8 mouse cellular contexts compared by ENCODE assay signal in genomic region chr11:102040138-102040524, GRCm38 (mm10). TPM values are rescaled to one million over a fixed set of nuclear protein-coding genes. Genes with fewer than 3 reads are reported as not detected.
DNase-seq lines count a peak whose midpoint lies in the region; ATAC-seq and TF ChIP-seq lines count a peak whose summit lies in the region.

No protein-coding gene starts in this region.

- no peak overlapping the region for H3K9ac ChIP-seq in limb, embryonic 14.5 days (ENCODE audit: low read depth, low read length, severe bottlenecking)
- H3K9ac ChIP-seq in stomach, embryonic 14.5 days (replicated peaks; ENCODE audit: low read depth, low read length) = no peak overlapping the region

- no peaks in the 10 kb centered on the region for H3K4me1 ChIP-seq in limb, embryonic 14.5 days (ENCODE audit: control insufficient read depth, insufficient read depth, low read length)
- H3K4me1 ChIP-seq in stomach, embryonic 14.5 days (ENCODE audit: control insufficient read depth, insufficient read depth, low read length) = no peaks in the 10 kb centered on the region

- no peaks in the 10 kb centered on the region for H3K36me3 ChIP-seq in limb, embryonic 14.5 days (ENCODE audit: control insufficient read depth, insufficient read depth, low read length)
- H3K36me3 ChIP-seq in stomach, embryonic 14.5 days (ENCODE audit: control insufficient read depth, insufficient read depth, low read length) = no peaks in the 10 kb centered on the region

- DNase-seq in right cerebral cortex, adult 18-20 months = peak; percentile 51
- DNase-seq in right cerebral cortex, postnatal 36 days (ENCODE audit: low spot score in 2 of 2) = no peak
- DNase-seq in embryo, embryonic 10.5 days (ENCODE audit: low spot score) = peak; percentile 96
- peak; percentile 99 for DNase-seq in heart, adult 11 months
- peak; percentile 91 for DNase-seq in kidney, adult 18-20 months
- peak; percentile 88 for DNase-seq in limb, embryonic 14.5 days (ENCODE audit: low spot score)
- peak; percentile 65 for DNase-seq in naive thymus-derived CD4-positive, alpha-beta T cell, adult 2 months (ENCODE audit: low read depth)

- no peak overlapping the region for H3K27ac ChIP-seq in limb, embryonic 14.5 days (replicated peaks; ENCODE audit: low read depth, low read length)
- no peak overlapping the region for H3K27ac ChIP-seq in stomach, embryonic 14.5 days (ENCODE audit: low read length)

- no peaks in the 10 kb centered on the region for H3K27me3 ChIP-seq in limb, embryonic 14.5 days (ENCODE audit: control insufficient read depth, insufficient read depth, low read length)
- no peaks in the 10 kb centered on the region for H3K27me3 ChIP-seq in stomach, embryonic 14.5 days (ENCODE audit: control insufficient read depth, insufficient read depth, low read length)

- no peak overlapping the region for H3K4me3 ChIP-seq in limb, embryonic 14.5 days (replicated peaks; ENCODE audit: low read length)
- no peak overlapping the region for H3K4me3 ChIP-seq in stomach, embryonic 14.5 days (ENCODE audit: low read depth, low read length)

- H3K9me3 ChIP-seq in limb, embryonic 14.5 days (ENCODE audit: control insufficient read depth, low read length) = 0 out of 2 replicates have a peak, but pooled peaks cover under 1% of the 10 kb centered on the region
- H3K9me3 ChIP-seq in stomach, embryonic 14.5 days (ENCODE audit: control insufficient read depth, low read depth, low read length) = no peaks in the 10 kb centered on the region; the same call in 1 of the 2 replicates

- H3K4me2 ChIP-seq in limb, embryonic 14.5 days (replicated peaks; ENCODE audit: low read depth, low read length, severe bottlenecking) = peak overlapping the region; percentile 24; the same call in 1 of the 2 replicates
- H3K4me2 ChIP-seq in stomach, embryonic 14.5 days (replicated peaks; ENCODE audit: low read depth, low read length) = no peak overlapping the region

- WGBS in limb, embryonic 14.5 days = under 1% methylated on average over 9 of the region's 9 CpGs
- WGBS in stomach, embryonic 14.5 days = 0% methylated on average over 9 of the region's 9 CpGs

- TF ChIP-seq POLR2A in limb, embryonic 14.5 days (IDR thresholded peaks at IDR 0.05; ENCODE audit: borderline replicate concordance, extremely low read depth, insufficient read depth, insufficient read length) = no peak

- peak; percentile 80 for ATAC-seq in limb, embryonic 14.5 days (ENCODE audit: low FRiP score, low read depth)
- peak; percentile 74; the same call in 1 of the 2 replicates for ATAC-seq in stomach, embryonic 14.5 days (ENCODE audit: insufficient number of reproducible peaks, insufficient read depth, low FRiP score, low read depth)

RNA-seq across cellular contexts. Expression of gene Cd300lg, which starts 1.2 kb away (rescaled TPM):
- 1.0 and 2.1 TPM in 2 replicates for polyA plus RNA-seq in limb, embryonic 14.5 days (2012; rRNA removed)
- polyA plus RNA-seq in limb, embryonic 14.5 days (2014; fragmentation: Nextera tagmentation; extraction: Ambion mirVana) = 0.81 and 0.87 TPM in 2 replicates
- 1.1 and 1.2 TPM in 2 replicates for polyA plus RNA-seq in stomach, embryonic 14.5 days (2014; fragmentation: Nextera tagmentation; extraction: Ambion mirVana)

RNA-seq across cellular contexts. Expression of gene Mpp3, which starts 11.9 kb away (rescaled TPM):
- 15.7 and 17.8 TPM in 2 replicates for polyA plus RNA-seq in limb, embryonic 14.5 days (2012; rRNA removed)
- polyA plus RNA-seq in limb, embryonic 14.5 days (2014; fragmentation: Nextera tagmentation; extraction: Ambion mirVana) = 4.9 and 5.2 TPM in 2 replicates
- 7.1 and 9.4 TPM in 2 replicates for polyA plus RNA-seq in stomach, embryonic 14.5 days (2014; fragmentation: Nextera tagmentation; extraction: Ambion mirVana)

RNA-seq across cellular contexts. Expression of gene Mpp2, which starts 48.2 kb away (rescaled TPM):
- polyA plus RNA-seq in limb, embryonic 14.5 days (2012; rRNA removed) = 20.5 and 26.7 TPM in 2 replicates
- polyA plus RNA-seq in limb, embryonic 14.5 days (2014; fragmentation: Nextera tagmentation; extraction: Ambion mirVana) = 6.6 and 10.2 TPM in 2 replicates
- 8.4 and 8.5 TPM in 2 replicates for polyA plus RNA-seq in stomach, embryonic 14.5 days (2014; fragmentation: Nextera tagmentation; extraction: Ambion mirVana)

RNA-seq across cellular contexts. Expression of gene Dusp3, which starts 53.3 kb away (rescaled TPM):
- polyA plus RNA-seq in limb, embryonic 14.5 days (2012; rRNA removed) = 20.1 and 21.1 TPM in 2 replicates
- 23.4 and 23.6 TPM in 2 replicates for polyA plus RNA-seq in limb, embryonic 14.5 days (2014; fragmentation: Nextera tagmentation; extraction: Ambion mirVana)
- 25.3 and 27.3 TPM in 2 replicates for polyA plus RNA-seq in stomach, embryonic 14.5 days (2014; fragmentation: Nextera tagmentation; extraction: Ambion mirVana)

RNA-seq across cellular contexts. Expression of gene Cfap97d1, which starts 56.1 kb away (rescaled TPM):
- not detected in 2 replicates for polyA plus RNA-seq in limb, embryonic 14.5 days (2012; rRNA removed)
- polyA plus RNA-seq in limb, embryonic 14.5 days (2014; fragmentation: Nextera tagmentation; extraction: Ambion mirVana) = not detected in 2 replicates
- not detected in 2 replicates for polyA plus RNA-seq in stomach, embryonic 14.5 days (2014; fragmentation: Nextera tagmentation; extraction: Ambion mirVana)

Comparison
In these comparisons a context has a peak if more than half of its experiments do, and no peak if none do; other contexts are left out.
1. DNase-seq: peak in right cerebral cortex, adult 18-20 months (single experiment), embryo, embryonic 10.5 days (single experiment), heart, adult 11 months (single experiment), kidney, adult 18-20 months (single experiment), limb, embryonic 14.5 days (single experiment) and naive thymus-derived CD4-positive, alpha-beta T cell, adult 2 months (single experiment); none in right cerebral cortex, postnatal 36 days (0 of 2).